Mouse (Mus musculus): ENCODE measurements around the gene Cers6. TPM values are rescaled to one million over a fixed set of nuclear protein-coding genes. Genes with fewer than 3 reads are reported as not detected.

Gene Cers6
- polyA plus RNA-seq, 1 experiment from 2014 or later: 88.4 TPM

DNA sequence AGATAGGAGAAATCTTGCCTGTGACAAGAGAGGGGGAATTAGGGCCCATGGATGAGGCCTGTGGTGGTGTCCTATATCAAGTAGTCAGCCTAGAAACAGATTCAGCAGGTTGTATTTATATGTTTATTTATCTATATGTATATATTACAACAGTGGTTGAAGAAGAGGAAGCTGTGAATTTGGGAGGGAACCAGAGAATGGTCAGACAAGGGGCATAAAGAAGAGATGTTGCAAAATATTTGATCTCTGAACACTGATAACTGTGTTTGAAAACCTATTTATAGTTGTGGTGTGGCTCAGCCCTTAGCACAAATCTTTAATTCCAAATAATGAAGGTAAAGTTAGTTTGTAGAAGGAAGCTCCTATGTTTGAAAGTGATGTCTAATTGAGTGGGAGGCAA lies 134.5 kb downstream of the Cers6 start:
- no peaks in the 10 kb centered on the region for H3K36me3 ChIP-seq (ENCODE audit: control insufficient read depth, insufficient read depth, low read length)
- H3K4me2 ChIP-seq (ENCODE audit: low read length): no peak overlapping the region
- ATAC-seq (ENCODE audit: low FRiP score, low TSS enrichment): no peak

DNA sequence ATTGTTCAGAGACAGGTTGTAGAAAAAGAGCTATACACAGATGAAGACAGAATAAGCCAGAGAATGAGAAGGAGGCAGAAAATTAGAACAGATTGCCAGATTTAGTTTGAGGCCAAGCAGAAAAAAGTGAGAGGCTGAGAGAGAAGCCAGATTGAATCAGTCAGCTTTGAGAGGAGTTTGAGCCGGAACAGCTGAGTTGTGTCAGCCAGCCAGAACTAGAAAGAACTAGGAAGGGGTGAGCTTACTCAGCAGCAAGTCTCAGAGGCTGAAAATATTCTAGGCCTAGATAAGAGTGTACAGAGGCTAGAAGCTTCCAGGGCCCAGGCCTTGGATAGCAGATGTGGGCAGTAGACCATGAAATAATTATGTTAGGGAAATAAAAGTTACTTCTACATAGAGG lies 135.0 kb downstream of the Cers6 start:
- Histone ChIP-seq H3K4me2 (ENCODE audit: low read length) (no peak overlapping the region), H3K9ac (replicated peaks; ENCODE audit: low read length) (no peak overlapping the region), H3K4me1 (ENCODE audit: control insufficient read depth, insufficient read depth, low read length) (no peaks in the 10 kb centered on the region), H3K27me3 (ENCODE audit: control insufficient read depth, insufficient read depth, low read length) (no peaks in the 10 kb centered on the region), H3K36me3 (ENCODE audit: control insufficient read depth, insufficient read depth, low read length) (no peaks in the 10 kb centered on the region), H3K4me3 (replicated peaks; ENCODE audit: low read depth, low read length) (no peak overlapping the region), H3K9me3 (ENCODE audit: control insufficient read depth, low read length) (no peaks in the 10 kb centered on the region), H3K27ac (replicated peaks; ENCODE audit: low read depth, low read length) (no peak overlapping the region)
- DNase-seq: no peak
- WGBS: 82% methylated on average over 1 of the region's 1 CpGs
- ATAC-seq (ENCODE audit: low FRiP score, low TSS enrichment): no peak

More for the DNA sequence above, 134.5 kb downstream of the Cers6 start:
- no peak overlapping the region for H3K4me3 ChIP-seq (replicated peaks; ENCODE audit: low read depth, low read length)
- H3K27ac ChIP-seq (replicated peaks; ENCODE audit: low read depth, low read length): no peak overlapping the region
- DNase-seq: no peak
- H3K9ac ChIP-seq (replicated peaks; ENCODE audit: low read length): no peak overlapping the region
- H3K4me1 ChIP-seq (ENCODE audit: control insufficient read depth, insufficient read depth, low read length): no peaks in the 10 kb centered on the region
- no peaks in the 10 kb centered on the region for H3K27me3 ChIP-seq (ENCODE audit: control insufficient read depth, insufficient read depth, low read length)
- no peaks in the 10 kb centered on the region for H3K9me3 ChIP-seq (ENCODE audit: control insufficient read depth, low read length)

DNA sequence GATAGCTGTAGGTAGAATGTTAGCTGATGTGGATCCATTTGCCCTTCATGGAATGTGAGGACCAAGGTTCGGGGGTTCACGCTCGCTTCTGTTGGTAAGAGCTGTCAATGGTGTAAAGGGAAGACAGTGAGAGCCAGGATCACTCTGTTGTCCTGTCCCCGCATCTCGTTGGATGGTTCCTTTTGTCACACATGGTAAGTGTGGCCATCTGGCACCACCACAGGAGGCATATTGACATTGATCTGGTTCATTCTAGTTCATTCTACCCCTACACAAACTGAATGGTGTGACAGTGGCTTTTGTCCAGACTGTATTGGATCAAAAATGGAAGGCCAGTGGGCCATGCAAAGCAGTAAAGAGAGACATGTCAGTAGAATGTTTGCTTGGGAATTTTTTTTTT lies 142.8 kb downstream of the Cers6 start:
- Histone ChIP-seq H3K4me2 (ENCODE audit: low read length) (no peak overlapping the region), H3K9ac (replicated peaks; ENCODE audit: low read length) (no peak overlapping the region), H3K4me1 (ENCODE audit: control insufficient read depth, insufficient read depth, low read length) (no peaks in the 10 kb centered on the region), H3K36me3 (ENCODE audit: control insufficient read depth, insufficient read depth, low read length) (no peaks in the 10 kb centered on the region), H3K4me3 (replicated peaks; ENCODE audit: low read depth, low read length) (no peak overlapping the region), H3K27ac (replicated peaks; ENCODE audit: low read depth, low read length) (no peak overlapping the region), H3K9me3 (ENCODE audit: control insufficient read depth, low read length) (no peaks in the 10 kb centered on the region), H3K27me3 (ENCODE audit: control insufficient read depth, insufficient read depth, low read length) (no peaks in the 10 kb centered on the region)
- DNase-seq (no peak), ATAC-seq (ENCODE audit: low FRiP score, low TSS enrichment) (no peak)
- WGBS: 61% methylated on average over 5 of the region's 5 CpGs

DNA sequence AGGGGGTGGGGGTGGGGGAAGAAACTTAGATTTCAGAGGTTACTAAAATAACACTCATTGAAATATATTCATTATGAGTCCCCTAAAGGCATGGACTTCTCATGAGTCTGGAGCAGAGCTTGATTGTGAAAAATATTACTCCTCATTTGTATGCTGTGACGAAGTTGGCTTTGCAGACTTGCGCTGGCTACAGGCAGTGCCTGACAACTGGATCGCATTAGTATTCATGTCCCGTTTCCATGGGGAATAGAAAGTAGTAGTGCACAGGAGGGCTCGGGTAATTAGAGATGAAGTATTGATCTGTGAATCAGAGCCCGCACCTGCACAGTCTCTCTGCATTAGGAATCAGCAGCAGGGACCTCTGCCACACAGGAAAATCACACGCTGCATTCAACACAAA lies 150.2 kb downstream of the Cers6 start:
- Histone ChIP-seq H3K27ac (replicated peaks; ENCODE audit: low read depth, low read length) (peak overlapping the region; percentile 75), H3K36me3 (ENCODE audit: control insufficient read depth, insufficient read depth, low read length) (no peaks in the 10 kb centered on the region), H3K4me1 (ENCODE audit: control insufficient read depth, insufficient read depth, low read length) (peaks cover 25% of the 10 kb centered on the region), H3K27me3 (ENCODE audit: control insufficient read depth, insufficient read depth, low read length) (no peaks in the 10 kb centered on the region), H3K9me3 (ENCODE audit: control insufficient read depth, low read length) (no peaks in the 10 kb centered on the region), H3K4me3 (replicated peaks; ENCODE audit: low read depth, low read length) (no peak overlapping the region), H3K9ac (replicated peaks; ENCODE audit: low read length) (no peak overlapping the region), H3K4me2 (ENCODE audit: low read length) (peak overlapping the region; percentile 11)
- peak; percentile 91 for ATAC-seq (ENCODE audit: low FRiP score, low TSS enrichment)
- peak; percentile 88 for DNase-seq
- 14% methylated on average over 7 of the region's 7 CpGs for WGBS

DNA sequence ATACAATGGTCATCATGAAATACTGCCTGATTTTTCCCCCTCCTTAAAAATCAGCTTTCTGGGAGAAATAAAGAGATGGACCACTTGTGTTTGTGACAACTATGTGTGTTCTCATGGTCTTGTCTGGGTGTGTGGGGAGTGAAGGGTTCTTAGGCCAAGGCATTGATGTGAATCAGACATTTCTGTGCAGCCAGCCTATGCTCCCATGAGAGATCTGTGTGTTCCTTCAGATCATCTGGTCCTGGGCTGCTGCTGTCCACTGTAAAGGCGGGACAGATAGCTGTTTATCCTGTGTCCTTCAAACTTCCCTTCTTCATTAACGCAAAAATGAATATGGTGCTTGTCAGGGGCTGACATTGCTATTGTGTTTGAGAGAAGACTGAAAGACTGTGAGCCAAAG lies 150.6 kb downstream of the Cers6 start:
- Histone ChIP-seq H3K36me3 (ENCODE audit: control insufficient read depth, insufficient read depth, low read length) (no peaks in the 10 kb centered on the region), H3K9ac (replicated peaks; ENCODE audit: low read length) (no peak overlapping the region), H3K27ac (replicated peaks; ENCODE audit: low read depth, low read length) (peak overlapping the region; percentile 75), H3K9me3 (ENCODE audit: control insufficient read depth, low read length) (no peaks in the 10 kb centered on the region), H3K4me1 (ENCODE audit: control insufficient read depth, insufficient read depth, low read length) (peaks cover 25% of the 10 kb centered on the region), H3K4me3 (replicated peaks; ENCODE audit: low read depth, low read length) (no peak overlapping the region), H3K27me3 (ENCODE audit: control insufficient read depth, insufficient read depth, low read length) (no peaks in the 10 kb centered on the region), H3K4me2 (ENCODE audit: low read length) (peak overlapping the region; percentile 11)
- WGBS: 66% methylated on average over 2 of the region's 2 CpGs
- ATAC-seq (ENCODE audit: low FRiP score, low TSS enrichment) (no peak), DNase-seq (peak; percentile 31)

DNA sequence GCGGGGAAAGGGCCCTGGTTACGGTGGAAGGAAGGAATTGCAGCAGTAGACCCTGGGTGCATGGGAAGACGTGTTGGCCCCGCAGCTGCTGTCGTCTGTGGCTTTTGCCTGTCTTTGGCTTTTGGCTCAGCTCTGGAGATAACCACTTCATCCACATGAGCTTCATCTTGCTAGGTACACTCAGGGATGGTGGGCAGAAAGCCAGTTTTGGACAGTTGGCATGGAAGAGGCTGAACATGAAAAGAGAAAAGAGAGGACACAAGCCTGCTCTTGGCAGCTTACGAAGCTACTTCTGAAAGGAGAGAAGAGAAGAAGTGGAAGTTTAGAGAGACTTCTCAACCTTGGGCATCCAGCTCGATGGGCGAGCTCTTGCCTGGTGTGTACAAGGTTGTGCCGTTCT lies 153.0 kb downstream of the Cers6 start:
- H3K4me3 ChIP-seq (replicated peaks; ENCODE audit: low read depth, low read length): no peak overlapping the region
- 97% methylated on average over 9 of the region's 9 CpGs for WGBS
- no peaks in the 10 kb centered on the region for H3K36me3 ChIP-seq (ENCODE audit: control insufficient read depth, insufficient read depth, low read length)
- no peak for ATAC-seq (ENCODE audit: low FRiP score, low TSS enrichment)
- no peak overlapping the region for H3K4me2 ChIP-seq (ENCODE audit: low read length)
- H3K27ac ChIP-seq (replicated peaks; ENCODE audit: low read depth, low read length): no peak overlapping the region
- H3K27me3 ChIP-seq (ENCODE audit: control insufficient read depth, insufficient read depth, low read length): no peaks in the 10 kb centered on the region
- H3K4me1 ChIP-seq (ENCODE audit: control insufficient read depth, insufficient read depth, low read length): peaks cover 25% of the 10 kb centered on the region
- no peak for DNase-seq
- H3K9me3 ChIP-seq (ENCODE audit: control insufficient read depth, low read length): no peaks in the 10 kb centered on the region
- H3K9ac ChIP-seq (replicated peaks; ENCODE audit: low read length): no peak overlapping the region

DNA sequence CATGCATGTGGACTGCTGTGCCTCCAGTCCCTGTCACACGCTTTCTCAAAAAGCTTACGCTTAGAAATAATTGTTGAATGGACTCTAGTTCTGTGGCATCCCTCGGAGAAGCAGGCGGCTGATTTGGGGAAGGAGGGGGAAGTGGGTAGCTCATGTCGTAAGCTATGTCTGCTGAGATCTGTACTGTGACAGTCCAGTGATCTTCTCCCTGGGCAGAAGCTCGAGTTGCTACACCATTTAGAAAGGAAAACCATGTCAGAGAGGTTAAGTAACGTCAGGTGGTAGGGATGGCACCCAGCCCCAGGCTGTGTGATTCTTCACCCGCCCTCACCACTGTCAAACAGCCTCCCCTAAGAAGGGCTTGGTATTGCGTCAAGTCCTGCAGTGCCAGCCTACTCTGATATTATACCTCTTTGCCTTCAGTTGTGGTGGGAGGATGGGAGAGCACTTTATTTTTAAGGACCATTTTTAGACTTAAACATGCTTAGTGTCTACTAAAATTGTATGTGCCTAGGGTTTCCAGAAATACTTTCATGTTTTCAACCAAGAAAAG lies 154.0 kb downstream of the Cers6 start:
- Histone ChIP-seq H3K9me3 (ENCODE audit: control insufficient read depth, low read length) (no peaks in the 10 kb centered on the region), H3K27ac (replicated peaks; ENCODE audit: low read depth, low read length) (no peak overlapping the region), H3K27me3 (ENCODE audit: control insufficient read depth, insufficient read depth, low read length) (no peaks in the 10 kb centered on the region), H3K9ac (replicated peaks; ENCODE audit: low read length) (no peak overlapping the region), H3K36me3 (ENCODE audit: control insufficient read depth, insufficient read depth, low read length) (no peaks in the 10 kb centered on the region), H3K4me3 (replicated peaks; ENCODE audit: low read depth, low read length) (no peak overlapping the region), H3K4me1 (ENCODE audit: control insufficient read depth, insufficient read depth, low read length) (peaks cover 25% of the 10 kb centered on the region), H3K4me2 (ENCODE audit: low read length) (no peak overlapping the region)
- DNase-seq (no peak), ATAC-seq (ENCODE audit: low FRiP score, low TSS enrichment) (no peak)
- WGBS: 80% methylated on average over 9 of the region's 9 CpGs

DNA sequence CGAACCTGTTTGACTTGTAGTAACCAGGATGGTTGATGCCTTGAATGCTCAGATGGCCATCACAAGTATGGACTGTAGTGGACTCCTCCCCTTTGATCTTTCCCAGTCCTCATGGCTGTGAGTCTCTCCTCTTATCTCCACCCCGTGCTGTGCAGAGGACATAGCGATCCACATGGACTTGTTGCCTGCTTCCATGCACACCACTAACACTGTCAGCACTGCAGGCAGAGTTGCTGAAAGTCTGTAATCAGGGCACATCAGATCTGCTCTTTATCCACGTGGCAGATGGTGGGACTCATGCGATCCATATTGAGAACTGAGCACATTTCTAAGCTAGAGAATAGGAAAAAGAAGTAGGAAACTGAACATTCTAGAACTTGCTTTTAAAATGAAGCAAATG lies 154.6 kb downstream of the Cers6 start:
- DNase-seq (no peak), ATAC-seq (ENCODE audit: low FRiP score, low TSS enrichment) (no peak)
- Histone ChIP-seq H3K4me1 (ENCODE audit: control insufficient read depth, insufficient read depth, low read length) (peaks cover 21% of the 10 kb centered on the region), H3K9ac (replicated peaks; ENCODE audit: low read length) (no peak overlapping the region), H3K4me2 (ENCODE audit: low read length) (no peak overlapping the region), H3K27ac (replicated peaks; ENCODE audit: low read depth, low read length) (no peak overlapping the region), H3K9me3 (ENCODE audit: control insufficient read depth, low read length) (no peaks in the 10 kb centered on the region), H3K36me3 (ENCODE audit: control insufficient read depth, insufficient read depth, low read length) (no peaks in the 10 kb centered on the region), H3K4me3 (replicated peaks; ENCODE audit: low read depth, low read length) (no peak overlapping the region), H3K27me3 (ENCODE audit: control insufficient read depth, insufficient read depth, low read length) (no peaks in the 10 kb centered on the region)
- WGBS: 91% methylated on average over 5 of the region's 5 CpGs

DNA sequence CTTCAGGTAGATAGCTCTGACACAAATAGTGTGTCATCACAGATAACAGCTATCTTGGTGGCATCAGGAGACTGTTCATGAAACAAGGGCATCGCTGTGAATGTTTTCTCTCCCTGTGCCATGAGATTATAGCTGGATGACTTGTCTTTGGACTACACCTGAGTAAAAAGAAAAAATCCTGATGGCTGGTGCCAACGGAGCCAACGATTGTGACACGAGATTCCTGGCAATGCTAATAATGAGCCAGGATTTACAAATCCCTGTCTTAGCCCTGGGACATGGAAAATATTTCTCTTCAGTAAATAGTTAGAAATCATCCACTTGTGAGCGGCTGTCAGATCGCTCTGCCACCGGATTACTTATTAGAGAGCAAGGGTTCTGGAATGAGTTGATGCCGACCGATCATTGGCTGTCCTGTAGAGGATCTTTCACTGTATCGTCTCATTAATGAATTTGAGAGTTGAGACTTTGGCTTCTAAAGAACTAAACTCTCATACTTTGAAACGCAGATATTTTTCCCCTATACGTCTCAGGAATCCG lies 157.9 kb downstream of the Cers6 start:
- H3K27ac ChIP-seq (replicated peaks; ENCODE audit: low read depth, low read length): no peak overlapping the region
- H3K9me3 ChIP-seq (ENCODE audit: control insufficient read depth, low read length): no peaks in the 10 kb centered on the region
- no peak overlapping the region for H3K4me2 ChIP-seq (ENCODE audit: low read length)
- ATAC-seq (ENCODE audit: low FRiP score, low TSS enrichment) (no peak), DNase-seq (no peak)
- 89% methylated on average over 13 of the region's 13 CpGs for WGBS
- H3K4me3 ChIP-seq (replicated peaks; ENCODE audit: low read depth, low read length): no peak overlapping the region
- H3K9ac ChIP-seq (replicated peaks; ENCODE audit: low read length): no peak overlapping the region
- H3K4me1 ChIP-seq (ENCODE audit: control insufficient read depth, insufficient read depth, low read length): no peaks in the 10 kb centered on the region
- H3K27me3 ChIP-seq (ENCODE audit: control insufficient read depth, insufficient read depth, low read length): no peaks in the 10 kb centered on the region
- no peaks in the 10 kb centered on the region for H3K36me3 ChIP-seq (ENCODE audit: control insufficient read depth, insufficient read depth, low read length)
